Mouse (Mus musculus) ES-Bruce4 (cell line): ENCODE measurements around the gene E2f7.

Experiments
- CTCF ChIP-seq: IDR thresholded peaks from one replicate; pipeline ENCODE4 v1.8.1; 2011; ENCODE audit warnings: low read depth, low read length
- EP300 ChIP-seq: IDR thresholded peaks from 2 replicates; pipeline ENCODE4 v1.6.1; 2011; ENCODE audit warnings: low read depth, low read length; ENCODE audit not compliant: insufficient read depth
- POLR2A ChIP-seq: IDR thresholded peaks from one replicate; pipeline ENCODE4 v1.8.1; 2011; ENCODE audit warnings: low read length; ENCODE audit not compliant: insufficient read depth

GRCm38 (mm10) chr10:110707390-110708113 is 37.7 kb upstream of the E2f7 start:
- no peak for TF ChIP-seq POLR2A
- peak; percentile 19 for TF ChIP-seq CTCF
- TF ChIP-seq EP300, result no peak
